Mouse (Mus musculus): ENCODE results near the gene Ap5z1. TPM values are rescaled to one million over a fixed set of nuclear protein-coding genes. Genes with fewer than 3 reads are reported as not detected.

Ap5z1 gene
- polyA plus RNA-seq, 1 experiment from 2014 or later: 10.6 TPM

GRCm38 (mm10) chr5:142426476-142426875 is 37.3 kb upstream of the Ap5z1 start:
- Histone ChIP-seq H3K36me3 (replicated peaks) (peaks cover 61% of the 10 kb centered on the region), H3K4me3 (no peak overlapping the region), H3K4me1 (peaks cover 53% of the 10 kb centered on the region), H3K9me3 (no peaks in the 10 kb centered on the region), H3K27ac (peak overlapping the region; percentile 56; the same call in 1 of the 2 replicates), H3K27me3 (ENCODE audit: poor library complexity, severe bottlenecking) (no peaks in the 10 kb centered on the region)
- 92% methylated on average over 2 of the region's 2 CpGs for WGBS
- no peak for DNase-seq (ENCODE audit: extremely low spot score, low spot score)

DNA sequence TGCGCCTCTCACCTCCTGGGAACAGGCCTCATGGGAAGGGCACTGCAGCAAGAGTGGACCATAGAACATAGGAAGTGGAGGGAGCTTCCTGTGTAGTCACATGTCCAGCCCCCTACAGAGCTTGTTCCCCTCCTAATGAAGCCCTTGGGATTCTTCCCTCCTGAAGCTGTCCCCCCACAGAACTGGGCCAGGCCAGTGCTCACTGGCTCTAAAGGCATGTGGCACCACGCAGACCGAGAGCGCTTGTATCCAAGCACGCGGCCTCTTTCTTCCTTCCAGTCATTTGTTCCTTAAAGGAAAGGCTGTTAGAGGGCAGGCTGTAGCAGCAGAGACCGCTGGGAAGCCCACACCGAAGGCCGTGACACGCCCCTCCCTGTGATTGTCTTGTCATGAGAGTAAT is 35.9 kb upstream of the Ap5z1 start:
- Histone ChIP-seq H3K4me3 (no peak overlapping the region), H3K27ac (peak overlapping the region; percentile 49), H3K9me3 (no peaks in the 10 kb centered on the region), H3K27me3 (ENCODE audit: poor library complexity, severe bottlenecking) (no peaks in the 10 kb centered on the region), H3K36me3 (replicated peaks) (peaks cover 61% of the 10 kb centered on the region), H3K4me1 (peaks cover 64% of the 10 kb centered on the region)
- 83% methylated on average over 10 of the region's 10 CpGs for WGBS
- DNase-seq (ENCODE audit: extremely low spot score, low spot score): no peak

DNA sequence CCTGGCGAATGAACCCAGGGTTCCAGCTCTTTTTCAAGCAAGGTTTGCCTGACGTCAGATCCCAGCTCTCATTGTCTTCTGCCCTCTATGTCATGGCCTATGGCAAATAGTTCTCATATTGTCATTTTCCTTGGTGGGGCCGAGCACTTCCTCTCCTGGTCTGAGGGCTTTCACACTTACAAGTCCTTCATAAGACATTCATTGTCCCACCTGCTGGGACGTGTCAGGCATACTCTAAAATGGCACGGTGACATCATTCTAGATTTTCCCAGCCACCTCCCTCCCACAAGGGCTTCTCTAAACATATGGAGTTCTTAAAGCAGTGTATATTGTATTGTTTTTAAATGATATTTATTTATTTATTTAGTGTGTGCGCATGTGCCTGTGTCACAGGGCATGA is 35.1 kb upstream of the Ap5z1 start:
- 81% methylated on average over 6 of the region's 6 CpGs for WGBS
- Histone ChIP-seq H3K4me3 (no peak overlapping the region), H3K9me3 (no peaks in the 10 kb centered on the region), H3K27me3 (ENCODE audit: poor library complexity, severe bottlenecking) (no peaks in the 10 kb centered on the region), H3K36me3 (replicated peaks) (peaks cover 63% of the 10 kb centered on the region), H3K27ac (no peak overlapping the region), H3K4me1 (peaks cover 71% of the 10 kb centered on the region)
- DNase-seq (ENCODE audit: extremely low spot score, low spot score): no peak

GRCm38 (mm10) chr5:142431029-142431428 is 32.7 kb upstream of the Ap5z1 start:
- H3K4me3 ChIP-seq: no peak overlapping the region
- H3K36me3 ChIP-seq (replicated peaks): peaks cover 63% of the 10 kb centered on the region
- peaks cover 58% of the 10 kb centered on the region for H3K4me1 ChIP-seq
- DNase-seq (ENCODE audit: extremely low spot score, low spot score): no peak
- H3K27me3 ChIP-seq (ENCODE audit: poor library complexity, severe bottlenecking): no peaks in the 10 kb centered on the region
- H3K9me3 ChIP-seq: no peaks in the 10 kb centered on the region
- 76% methylated on average over 12 of the region's 12 CpGs for WGBS
- peak overlapping the region; percentile 35 for H3K27ac ChIP-seq

DNA sequence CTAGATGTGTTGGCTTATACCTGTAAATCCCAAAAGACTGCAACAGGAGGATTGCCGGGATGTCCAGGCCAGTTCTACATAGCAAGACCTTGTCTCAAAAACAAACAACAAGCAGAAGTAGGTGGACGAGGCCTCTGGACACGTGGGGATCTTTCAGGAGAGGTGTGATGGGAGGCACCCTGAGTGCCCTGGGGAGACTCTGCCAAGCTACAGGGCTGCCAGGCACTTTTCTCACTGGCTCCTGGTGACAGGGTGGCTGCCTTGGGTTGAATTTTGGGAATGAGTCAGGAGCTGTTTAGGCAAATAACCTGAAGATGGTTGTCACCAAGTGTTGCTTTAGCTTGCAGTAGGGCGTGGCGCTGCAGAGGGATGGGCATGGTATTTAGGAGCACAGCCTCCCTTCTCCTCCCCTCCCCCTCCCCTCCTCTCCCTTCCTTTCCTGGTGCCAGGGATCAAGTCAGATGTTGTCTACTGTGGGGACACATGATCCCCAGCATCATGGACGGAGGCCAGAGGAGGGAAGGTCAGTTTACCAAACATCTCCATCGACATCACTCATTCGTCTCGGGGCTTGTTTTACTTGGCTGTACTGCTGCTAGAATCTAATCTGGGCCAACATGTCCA is 31.8 kb upstream of the Ap5z1 start:
- H3K4me1 ChIP-seq: peaks cover 51% of the 10 kb centered on the region
- no peak overlapping the region for H3K4me3 ChIP-seq
- H3K27me3 ChIP-seq (ENCODE audit: poor library complexity, severe bottlenecking): no peaks in the 10 kb centered on the region
- WGBS: 89% methylated on average over 9 of the region's 9 CpGs
- no peaks in the 10 kb centered on the region for H3K9me3 ChIP-seq
- DNase-seq (ENCODE audit: extremely low spot score, low spot score): no peak
- peaks cover 69% of the 10 kb centered on the region for H3K36me3 ChIP-seq (replicated peaks)
- H3K27ac ChIP-seq: 0 out of 2 replicates have a peak overlapping the region, but pooled peaks have one; percentile 8

GRCm38 (mm10) chr5:142432695-142433094 is 31.0 kb upstream of the Ap5z1 start:
- Histone ChIP-seq H3K27ac (no peak overlapping the region), H3K36me3 (replicated peaks) (peaks cover 70% of the 10 kb centered on the region)

DNA sequence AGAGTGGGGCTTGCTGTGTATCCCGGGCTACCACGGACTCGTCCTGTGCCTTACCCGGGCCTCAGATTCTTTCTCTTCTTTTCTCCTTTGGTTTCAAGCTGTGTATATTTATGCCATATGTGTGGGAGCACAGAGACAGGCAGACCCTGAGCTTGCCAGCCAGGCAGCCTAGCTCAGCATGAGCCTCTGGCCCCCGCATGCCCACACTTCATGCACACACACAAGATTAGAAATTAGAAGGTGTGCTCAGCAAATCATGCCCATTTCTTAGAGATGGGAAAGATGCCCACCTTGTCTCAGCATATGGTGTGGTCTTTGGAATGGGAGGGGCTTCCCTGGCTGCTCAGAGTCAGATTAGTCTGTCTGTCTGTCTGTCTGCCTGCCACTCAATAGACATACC is 29.7 kb upstream of the Ap5z1 start:
- no peak for DNase-seq (ENCODE audit: extremely low spot score, low spot score)
- H3K36me3 ChIP-seq (replicated peaks): peaks cover 82% of the 10 kb centered on the region
- no peak overlapping the region for H3K4me3 ChIP-seq
- 95% methylated on average over 5 of the region's 5 CpGs for WGBS
- H3K27me3 ChIP-seq (ENCODE audit: poor library complexity, severe bottlenecking): peaks cover 15% of the 10 kb centered on the region
- peaks cover 42% of the 10 kb centered on the region for H3K4me1 ChIP-seq
- H3K27ac ChIP-seq: no peak overlapping the region
- no peaks in the 10 kb centered on the region for H3K9me3 ChIP-seq

More at GRCm38 (mm10) chr5:142432695-142433094, 31.0 kb upstream of the Ap5z1 start:
- Histone ChIP-seq H3K9me3 (no peaks in the 10 kb centered on the region), H3K4me3 (no peak overlapping the region), H3K4me1 (peaks cover 43% of the 10 kb centered on the region), H3K27me3 (ENCODE audit: poor library complexity, severe bottlenecking) (0 out of 2 replicates have a peak, but pooled peaks cover under 1% of the 10 kb centered on the region)
- no peak for DNase-seq (ENCODE audit: extremely low spot score, low spot score)
- 89% methylated on average over 4 of the region's 4 CpGs for WGBS

DNA sequence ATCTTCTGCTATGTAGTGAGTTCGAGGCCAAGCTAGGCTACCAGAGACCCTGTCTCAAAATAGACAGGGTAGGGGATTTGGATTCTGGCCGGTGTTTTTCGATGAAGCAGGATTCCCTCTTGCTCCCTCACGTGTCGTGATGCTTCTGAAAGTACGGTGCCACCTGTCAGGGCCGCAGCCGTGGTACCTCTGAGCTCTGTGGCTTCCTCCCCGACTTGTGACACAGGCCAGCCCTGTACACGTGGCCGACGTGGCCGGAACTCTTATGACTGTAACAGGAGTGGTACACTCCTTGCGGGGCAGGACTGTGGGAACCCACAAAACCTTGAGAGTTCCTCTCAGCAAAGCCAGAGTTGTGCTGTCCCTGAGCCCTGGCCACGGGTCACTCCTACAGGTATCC is 28.0 kb upstream of the Ap5z1 start:
- H3K4me1 ChIP-seq: peaks cover 50% of the 10 kb centered on the region
- no peak overlapping the region for H3K4me3 ChIP-seq
- no peak overlapping the region for H3K27ac ChIP-seq
- WGBS: 96% methylated on average over 15 of the region's 15 CpGs
- peaks cover 76% of the 10 kb centered on the region for H3K36me3 ChIP-seq (replicated peaks)
- peaks cover 18% of the 10 kb centered on the region for H3K27me3 ChIP-seq (ENCODE audit: poor library complexity, severe bottlenecking)
- no peak for DNase-seq (ENCODE audit: extremely low spot score, low spot score)
- no peaks in the 10 kb centered on the region for H3K9me3 ChIP-seq

GRCm38 (mm10) chr5:142438380-142438938 is 25.3 kb upstream of the Ap5z1 start:
- peaks cover 51% of the 10 kb centered on the region for H3K4me1 ChIP-seq
- no peak overlapping the region for H3K4me3 ChIP-seq
- H3K27ac ChIP-seq: no peak overlapping the region
- 92% methylated on average over 16 of the region's 16 CpGs for WGBS
- peaks cover 23% of the 10 kb centered on the region for H3K27me3 ChIP-seq (ENCODE audit: poor library complexity, severe bottlenecking)
- no peak for DNase-seq (ENCODE audit: extremely low spot score, low spot score)
- H3K36me3 ChIP-seq (replicated peaks): peaks cover 55% of the 10 kb centered on the region
- H3K9me3 ChIP-seq: no peaks in the 10 kb centered on the region

DNA sequence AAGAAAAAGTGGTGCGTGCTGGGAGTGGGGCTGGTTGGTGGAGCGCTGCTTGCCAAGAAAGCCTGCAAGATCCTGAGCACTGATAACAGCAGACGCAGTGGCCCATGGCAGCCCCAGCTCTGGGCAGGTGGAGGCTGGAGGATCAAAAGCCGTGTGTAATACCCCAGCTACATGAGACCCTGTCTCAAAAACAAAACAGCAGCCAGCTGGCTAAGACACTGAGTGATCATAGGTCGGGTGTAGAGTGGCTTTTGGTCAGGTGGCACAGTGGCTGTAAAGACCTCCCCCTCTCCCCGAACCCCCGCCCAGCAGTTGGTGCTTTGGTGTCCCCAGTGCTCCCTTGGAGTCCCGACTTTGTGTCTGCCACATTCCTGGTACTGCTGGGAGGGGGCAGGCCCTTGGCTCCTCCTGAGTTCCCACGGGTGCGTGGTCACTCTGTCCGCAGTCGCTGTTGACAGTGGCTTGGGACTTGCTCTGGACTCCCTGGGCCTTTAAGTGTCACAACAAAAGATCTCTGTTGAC is 23.8 kb upstream of the Ap5z1 start:
- DNase-seq (ENCODE audit: extremely low spot score, low spot score): peak; percentile 40
- under 1% methylated on average over 12 of the region's 12 CpGs for WGBS

DNA sequence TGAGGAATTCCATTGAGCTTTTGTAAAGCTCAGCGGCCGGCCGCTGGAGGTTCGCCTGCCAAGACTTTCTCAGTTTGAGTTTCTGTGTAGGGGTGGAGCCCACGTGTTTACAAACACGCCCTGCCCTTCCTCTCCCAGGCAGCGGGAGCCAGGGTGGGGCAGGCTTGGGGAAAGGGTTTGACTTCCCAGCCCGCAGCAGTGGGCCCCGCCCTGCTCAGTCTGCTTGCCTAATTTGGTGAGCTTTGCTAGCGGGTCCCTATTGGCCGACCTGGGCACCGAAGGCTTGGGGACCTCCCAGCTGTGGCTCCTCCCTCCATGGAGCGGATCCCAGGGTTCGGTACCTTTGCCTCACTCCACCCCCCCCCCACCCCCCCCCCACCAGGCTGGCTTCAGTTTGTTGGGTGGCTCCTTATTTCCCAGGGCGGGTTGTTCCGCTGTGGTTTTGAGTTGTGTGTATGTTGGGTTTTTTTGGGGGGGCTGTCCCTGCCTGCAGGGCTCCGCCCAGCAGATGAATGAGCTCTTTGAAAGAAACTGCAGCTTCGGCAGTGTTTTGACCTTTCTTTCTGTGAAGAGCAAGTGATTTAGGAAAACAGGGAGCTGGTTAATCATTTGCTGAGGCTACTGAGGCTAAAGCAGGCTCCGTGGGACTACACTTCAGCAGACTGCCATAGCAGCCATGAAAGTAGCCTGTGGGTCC is 23.1 kb upstream of the Ap5z1 start:
- under 1% methylated on average over 19 of the region's 19 CpGs for WGBS
- Histone ChIP-seq H3K9me3 (no peaks in the 10 kb centered on the region), H3K27me3 (ENCODE audit: poor library complexity, severe bottlenecking) (peaks cover 23% of the 10 kb centered on the region), H3K4me1 (peaks cover 71% of the 10 kb centered on the region), H3K4me3 (peak overlapping the region; percentile 52), H3K36me3 (replicated peaks) (peaks cover 35% of the 10 kb centered on the region), H3K27ac (peak overlapping the region; percentile 86)
- DNase-seq (ENCODE audit: extremely low spot score, low spot score): peak; percentile 88

More for the DNA sequence above, 23.8 kb upstream of the Ap5z1 start:
- peaks cover 23% of the 10 kb centered on the region for H3K27me3 ChIP-seq (ENCODE audit: poor library complexity, severe bottlenecking)
- peaks cover 42% of the 10 kb centered on the region for H3K36me3 ChIP-seq (replicated peaks)
- H3K4me3 ChIP-seq: peak overlapping the region; percentile 52
- H3K9me3 ChIP-seq: no peaks in the 10 kb centered on the region
- peak overlapping the region; percentile 86 for H3K27ac ChIP-seq
- H3K4me1 ChIP-seq: peaks cover 65% of the 10 kb centered on the region

- 69% methylated on average over 22 of the region's 22 CpGs for WGBS
- H3K4me1 ChIP-seq: peaks cover 77% of the 10 kb centered on the region
- peaks cover 23% of the 10 kb centered on the region for H3K27me3 ChIP-seq (ENCODE audit: poor library complexity, severe bottlenecking)
- H3K27ac ChIP-seq: peak overlapping the region; percentile 86
- no peak for DNase-seq (ENCODE audit: extremely low spot score, low spot score)
- peak overlapping the region; percentile 52 for H3K4me3 ChIP-seq
- no peaks in the 10 kb centered on the region for H3K9me3 ChIP-seq
- peaks cover 27% of the 10 kb centered on the region for H3K36me3 ChIP-seq (replicated peaks)
Observed at GRCm38 (mm10) chr5:142441332-142442044, 22.3 kb upstream of the Ap5z1 start.

Measured in forebrain, embryonic 10.5 days (tissue).